18 mouse cellular contexts compared by ENCODE assay signal in genomic region chr11:113475491-113475890, GRCm38 (mm10).
A peak's percentile ranks its signal among the peaks of the same experiment; 100 is the strongest.
DNase-seq lines count a peak whose midpoint lies in the region; ATAC-seq lines count a peak whose summit lies in the region.
"Had no signal": no experiment of that assay in that cellular context is flagged by ENCODE, and none has a peak within 500 bp of the region (broad histone marks: within the 10 kb centered on the region; RNA-seq: fewer than 3 reads in every experiment).

No protein-coding gene starts in this region.

- no peak overlapping the region for H3K9ac ChIP-seq in intestine, embryonic 15.5 days
- H3K9ac ChIP-seq in intestine, embryonic 16.5 days (ENCODE audit: low read depth, low read length): no peak overlapping the region
- no peak overlapping the region for H3K9ac ChIP-seq in midbrain, embryonic 12.5 days (replicated peaks)
- no peak overlapping the region for H3K9ac ChIP-seq in midbrain, embryonic 13.5 days (replicated peaks)
- H3K9ac ChIP-seq: hindbrain, embryonic 12.5 days; liver, embryonic 14.5 days had no signal

- no peak overlapping the region for H3K4me3 ChIP-seq in intestine, embryonic 15.5 days (replicated peaks)
- no peak overlapping the region for H3K4me3 ChIP-seq in intestine, embryonic 16.5 days (ENCODE audit: low read length)
- no peak overlapping the region for H3K4me3 ChIP-seq in midbrain, embryonic 12.5 days
- H3K4me3 ChIP-seq in midbrain, embryonic 13.5 days (replicated peaks): no peak overlapping the region
- H3K4me3 ChIP-seq: erythroblast, embryonic 14.5 days; hindbrain, embryonic 12.5 days; megakaryocyte, embryonic 14.5 days had no signal

- peak; percentile 47; the same call in 1 of the 2 replicates for ATAC-seq in intestine, embryonic 15.5 days
- no peak for ATAC-seq in intestine, embryonic 16.5 days
- ATAC-seq in midbrain, embryonic 12.5 days (ENCODE audit: low FRiP score, low read depth): no peak
- no peak for ATAC-seq in midbrain, embryonic 13.5 days
- ATAC-seq: forebrain, embryonic 16.5 days had no signal

- H3K4me2 ChIP-seq in intestine, embryonic 15.5 days (replicated peaks): no peak overlapping the region
- no peak overlapping the region for H3K4me2 ChIP-seq in intestine, embryonic 16.5 days (ENCODE audit: low read depth, low read length)
- no peak overlapping the region for H3K4me2 ChIP-seq in midbrain, embryonic 12.5 days (replicated peaks)
- H3K4me2 ChIP-seq in midbrain, embryonic 13.5 days (replicated peaks): no peak overlapping the region
- H3K4me2 ChIP-seq: hindbrain, embryonic 12.5 days had no signal

- 63% methylated on average over 5 of the region's 5 CpGs for whole genome bisulfite sequencing in intestine, embryonic 15.5 days
- 68% methylated on average over 5 of the region's 5 CpGs for WGBS in intestine, embryonic 16.5 days
- 79% methylated on average over 5 of the region's 5 CpGs for WGBS in midbrain, embryonic 12.5 days
- 79% methylated on average over 5 of the region's 5 CpGs for WGBS in midbrain, embryonic 13.5 days

- H3K36me3 ChIP-seq in intestine, embryonic 15.5 days: no peaks in the 10 kb centered on the region
- no peaks in the 10 kb centered on the region for H3K36me3 ChIP-seq in intestine, embryonic 16.5 days (ENCODE audit: control insufficient read depth, insufficient read depth, low read length)
- H3K36me3 ChIP-seq in midbrain, embryonic 12.5 days: no peaks in the 10 kb centered on the region
- no peaks in the 10 kb centered on the region for H3K36me3 ChIP-seq in midbrain, embryonic 13.5 days
- H3K36me3 ChIP-seq: hindbrain, embryonic 12.5 days had no signal

- no peak overlapping the region for H3K27ac ChIP-seq in intestine, embryonic 15.5 days
- H3K27ac ChIP-seq in intestine, embryonic 16.5 days (ENCODE audit: low read length): no peak overlapping the region
- peak overlapping the region; percentile 32; the same call in 1 of the 2 replicates for H3K27ac ChIP-seq in midbrain, embryonic 12.5 days (replicated peaks)
- no peak overlapping the region for H3K27ac ChIP-seq in midbrain, embryonic 13.5 days
- H3K27ac ChIP-seq: hindbrain, embryonic 12.5 days; liver, embryonic 14.5 days had no signal

- no peaks in the 10 kb centered on the region for H3K9me3 ChIP-seq in intestine, embryonic 15.5 days
- no peaks in the 10 kb centered on the region for H3K9me3 ChIP-seq in intestine, embryonic 16.5 days (ENCODE audit: control insufficient read depth, low read length)
- no peaks in the 10 kb centered on the region for H3K9me3 ChIP-seq in midbrain, embryonic 12.5 days
- no peaks in the 10 kb centered on the region for H3K9me3 ChIP-seq in midbrain, embryonic 13.5 days
- H3K9me3 ChIP-seq: hindbrain, embryonic 12.5 days; megakaryocyte, embryonic 14.5 days had no signal

- H3K4me1 ChIP-seq in intestine, embryonic 15.5 days (replicated peaks): 0 out of 2 replicates have a peak, but pooled peaks cover 2% of the 10 kb centered on the region
- H3K4me1 ChIP-seq in intestine, embryonic 16.5 days (ENCODE audit: control insufficient read depth, insufficient read depth, low read length): peaks cover 4% of the 10 kb centered on the region
- peaks cover 17% of the 10 kb centered on the region for H3K4me1 ChIP-seq in midbrain, embryonic 12.5 days
- H3K4me1 ChIP-seq in midbrain, embryonic 13.5 days (replicated peaks): peaks cover 31% of the 10 kb centered on the region

- no peaks in the 10 kb centered on the region for H3K27me3 ChIP-seq in intestine, embryonic 15.5 days (replicated peaks)
- H3K27me3 ChIP-seq in intestine, embryonic 16.5 days (replicated peaks; ENCODE audit: control insufficient read depth, insufficient read depth, low read length): no peaks in the 10 kb centered on the region
- no peaks in the 10 kb centered on the region for H3K27me3 ChIP-seq in midbrain, embryonic 12.5 days
- H3K27me3 ChIP-seq in midbrain, embryonic 13.5 days: no peaks in the 10 kb centered on the region
- H3K27me3 ChIP-seq: hindbrain, embryonic 12.5 days; megakaryocyte, embryonic 14.5 days had no signal

- peak; percentile 6 to 55 for DNase-seq in kidney, postnatal 25 days
- DNase-seq in spleen, postnatal 36 days (ENCODE audit: low spot score in 2 of 2): no peak
- no peak for DNase-seq in cerebellum, postnatal 10 days
- DNase-seq: adrenal gland, postnatal 36 days; cerebellum, adult 8-10 months; gastrocnemius, postnatal 36 days; left cerebral cortex, postnatal 4 days; lung, postnatal 14 days; thymus, adult 2 months had no signal

Comparison
In these comparisons a context has a peak if more than half of its experiments do, and no peak if none do; other contexts are left out.
1. DNase-seq: peak in kidney, postnatal 25 days (2 of 2); none in spleen, postnatal 36 days (0 of 2) and cerebellum, postnatal 10 days (0 of 2).